Mouse (Mus musculus): ENCODE results near the gene Tbk1. TPM values are rescaled to one million over a fixed set of nuclear protein-coding genes. Genes with fewer than 3 reads are reported as not detected.
A peak's percentile ranks its signal among the peaks of the same experiment; 100 is the strongest.

The Tbk1 gene
- polyA plus RNA-seq, 1 experiment from 2014 or later, result 26.4 TPM

DNA sequence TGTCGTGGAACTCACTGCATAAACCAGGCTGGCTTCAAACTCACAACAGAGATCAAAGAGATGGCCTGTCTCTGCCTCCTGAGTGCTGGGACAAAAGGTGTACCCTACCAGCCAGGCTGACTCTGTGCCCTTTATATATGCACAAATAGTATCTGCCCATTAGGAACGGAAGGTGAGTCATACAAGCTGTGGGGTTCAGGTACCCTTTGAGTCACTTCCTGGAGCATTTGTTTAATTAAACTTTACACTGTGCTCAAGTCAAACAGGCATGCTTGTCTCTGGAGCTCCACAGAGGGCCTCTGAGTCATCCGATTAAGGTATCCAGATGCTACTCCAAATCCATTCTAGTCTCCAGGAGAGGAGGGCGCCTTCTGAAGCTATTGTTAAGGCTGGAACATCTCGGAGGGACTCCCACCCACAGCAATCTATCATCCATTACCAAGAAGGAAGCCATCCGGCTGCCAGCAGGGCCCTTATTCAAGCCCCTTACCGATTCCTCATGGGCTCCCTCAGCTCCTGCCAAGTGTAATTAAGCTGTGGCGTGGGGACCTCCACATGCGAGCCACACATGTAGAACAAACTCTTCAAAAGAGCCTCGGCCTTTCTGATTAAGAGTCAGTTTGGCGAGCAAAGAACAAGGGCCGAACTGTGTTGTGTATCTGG is 65.5 kb downstream of the Tbk1 start:
- H3K4me2 ChIP-seq (ENCODE audit: low read length), result no peak overlapping the region; the same call in 1 of the 2 replicates
- H3K27ac ChIP-seq (replicated peaks in 1 of 2; ENCODE audit: control insufficient read depth in 1 of 2, insufficient read depth in 1 of 2, low read depth in 2 of 2, low read length in 2 of 2), result no peak overlapping the region
- no peak overlapping the region for H3K4me3 ChIP-seq (ENCODE audit: control insufficient read depth in 1 of 2, insufficient read depth in 1 of 2, low read depth in 1 of 2, low read length in 2 of 2)
- no peak overlapping the region for H3K9ac ChIP-seq (ENCODE audit: low read length)
- H3K36me3 ChIP-seq (ENCODE audit: control insufficient read depth, insufficient read depth, low read length), result no peaks in the 10 kb centered on the region
- H3K4me1 ChIP-seq (ENCODE audit: control insufficient read depth in 2 of 2, insufficient read depth in 2 of 2, low read length in 2 of 2), result no peaks in the 10 kb centered on the region; a peak in 1 of 4 replicates
- no peak for ATAC-seq (ENCODE audit: insufficient number of reproducible peaks, insufficient read depth, low FRiP score, low read depth)
- H3K27me3 ChIP-seq (ENCODE audit: control insufficient read depth, insufficient read depth, low read length), result no peaks in the 10 kb centered on the region
- 36% methylated on average over 12 of the region's 12 CpGs for WGBS
- no peaks in the 10 kb centered on the region for H3K9me3 ChIP-seq (ENCODE audit: control insufficient read depth, low read length)

DNA sequence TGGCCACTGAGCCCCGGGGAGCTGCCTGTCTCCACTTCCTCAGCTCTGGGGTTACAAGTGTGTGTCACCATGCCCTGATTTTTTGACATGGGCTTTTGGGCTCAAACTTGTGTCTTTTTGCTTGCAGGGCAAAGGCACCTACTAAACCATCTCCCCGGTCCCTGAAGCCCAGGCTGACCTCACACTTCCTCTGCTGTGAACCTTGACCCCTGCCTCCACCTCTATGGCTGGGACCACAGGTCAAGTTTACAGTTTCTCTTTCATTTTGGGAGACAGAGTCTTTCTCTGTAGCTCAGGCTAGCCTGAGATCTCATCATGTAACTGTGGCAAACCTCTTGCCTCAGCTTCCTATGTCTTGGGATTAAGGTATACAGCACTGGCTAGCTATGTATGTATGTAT is 66.9 kb downstream of the Tbk1 start:
- Histone ChIP-seq H3K4me1 (ENCODE audit: control insufficient read depth in 2 of 2, insufficient read depth in 2 of 2, low read length in 2 of 2) (no peaks in the 10 kb centered on the region; a peak in 1 of 4 replicates), H3K4me3 (ENCODE audit: control insufficient read depth in 1 of 2, insufficient read depth in 1 of 2, low read depth in 1 of 2, low read length in 2 of 2) (no peak overlapping the region), H3K9me3 (ENCODE audit: control insufficient read depth, low read length) (no peaks in the 10 kb centered on the region), H3K27me3 (ENCODE audit: control insufficient read depth, insufficient read depth, low read length) (no peaks in the 10 kb centered on the region), H3K4me2 (ENCODE audit: low read length) (no peak overlapping the region), H3K27ac (replicated peaks in 1 of 2; ENCODE audit: control insufficient read depth in 1 of 2, insufficient read depth in 1 of 2, low read depth in 2 of 2, low read length in 2 of 2) (no peak overlapping the region), H3K36me3 (ENCODE audit: control insufficient read depth, insufficient read depth, low read length) (no peaks in the 10 kb centered on the region), H3K9ac (ENCODE audit: low read length) (no peak overlapping the region)
- no peak for ATAC-seq (ENCODE audit: insufficient number of reproducible peaks, insufficient read depth, low FRiP score, low read depth)
- WGBS, result 58% methylated on average over 2 of the region's 2 CpGs

DNA sequence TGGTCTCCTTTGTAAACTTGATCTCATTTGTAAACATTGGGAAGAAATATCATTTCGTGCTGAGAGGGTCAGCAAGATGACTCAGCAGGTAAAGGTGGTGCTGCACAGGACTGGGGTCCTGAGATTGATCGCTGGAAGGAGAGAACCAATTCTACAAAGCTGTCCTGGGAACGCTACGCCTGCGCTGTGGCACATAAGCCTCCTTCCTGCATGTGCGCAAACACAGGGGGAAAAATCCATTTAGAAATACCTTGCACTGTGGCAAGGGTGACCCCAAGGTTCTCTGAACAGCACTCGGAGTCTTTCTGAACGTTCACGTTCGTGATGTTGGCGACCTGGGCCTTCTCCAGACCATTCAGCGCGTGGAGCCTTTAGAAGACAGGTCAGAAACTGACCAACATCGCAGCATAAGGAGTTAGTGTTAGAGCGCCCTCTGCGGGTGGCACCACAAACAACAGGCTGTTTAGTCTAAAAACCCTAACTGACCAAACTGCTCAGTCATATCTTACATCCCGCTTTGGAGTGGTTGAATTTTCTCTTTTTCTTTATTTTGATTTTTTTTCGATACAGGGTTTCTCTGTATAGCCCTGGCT is 70.5 kb downstream of the Tbk1 start:
- no peaks in the 10 kb centered on the region for H3K9me3 ChIP-seq (ENCODE audit: control insufficient read depth, low read length)
- no peaks in the 10 kb centered on the region for H3K4me1 ChIP-seq (ENCODE audit: control insufficient read depth in 2 of 2, insufficient read depth in 2 of 2, low read length in 2 of 2)
- H3K27me3 ChIP-seq (ENCODE audit: control insufficient read depth, insufficient read depth, low read length), result no peaks in the 10 kb centered on the region
- H3K4me2 ChIP-seq (ENCODE audit: low read length), result no peak overlapping the region
- WGBS, result 30% methylated on average over 18 of the region's 18 CpGs
- H3K27ac ChIP-seq (replicated peaks in 1 of 2; ENCODE audit: control insufficient read depth in 1 of 2, insufficient read depth in 1 of 2, low read depth in 2 of 2, low read length in 2 of 2), result no peak overlapping the region
- H3K36me3 ChIP-seq (ENCODE audit: control insufficient read depth, insufficient read depth, low read length), result no peaks in the 10 kb centered on the region
- no peak for ATAC-seq (ENCODE audit: insufficient number of reproducible peaks, insufficient read depth, low FRiP score, low read depth)
- no peak overlapping the region for H3K4me3 ChIP-seq (ENCODE audit: control insufficient read depth in 1 of 2, insufficient read depth in 1 of 2, low read depth in 1 of 2, low read length in 2 of 2)
- no peak overlapping the region for H3K9ac ChIP-seq (ENCODE audit: low read length)

DNA sequence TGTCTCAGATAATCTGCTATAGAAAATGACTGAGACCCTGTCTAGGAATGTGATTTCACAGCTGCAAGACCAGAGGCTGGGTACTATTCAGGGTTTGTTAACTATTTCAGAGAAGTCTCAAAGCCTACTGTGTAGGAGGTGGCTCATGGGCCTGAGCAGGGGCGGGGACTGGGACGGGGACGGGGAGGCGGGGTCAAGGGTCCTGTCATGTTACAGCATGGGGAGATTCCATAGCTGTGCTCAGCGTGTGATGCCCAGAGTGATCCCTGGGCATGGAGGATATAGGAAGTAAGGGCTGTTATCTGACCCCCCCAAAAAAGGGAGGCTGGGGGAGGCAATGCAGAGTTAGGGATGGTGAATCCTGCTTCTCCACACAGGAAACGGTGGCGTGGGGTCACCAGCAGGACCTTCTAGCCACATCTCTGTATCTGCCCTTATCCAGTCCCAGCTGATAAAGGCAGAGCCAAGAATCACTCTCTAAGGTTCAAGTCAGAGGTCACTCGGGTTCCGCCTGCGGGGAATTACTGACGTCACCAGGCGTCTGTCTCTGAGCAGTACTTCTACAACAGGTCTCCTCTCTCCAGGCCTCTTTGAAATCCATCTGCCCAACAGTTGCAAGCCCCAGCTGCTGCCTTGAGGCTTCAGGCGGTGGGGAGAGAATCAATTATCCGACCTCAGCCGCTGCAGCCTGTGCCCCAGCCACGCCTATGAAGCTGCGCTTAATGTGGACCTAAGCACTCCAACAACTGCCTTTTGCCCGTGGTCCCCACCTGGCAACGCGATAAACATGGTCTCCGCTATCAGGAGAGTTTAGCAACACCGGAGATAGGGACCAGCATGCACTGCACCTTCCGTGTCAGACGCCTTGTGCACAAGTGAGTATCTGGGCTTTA is 76.6 kb downstream of the Tbk1 start:
- Histone ChIP-seq H3K4me1 (ENCODE audit: control insufficient read depth in 2 of 2, insufficient read depth in 2 of 2, low read length in 2 of 2) (peaks cover 13 to 14% of the 10 kb centered on the region in 2 experiments), H3K4me3 (ENCODE audit: control insufficient read depth in 1 of 2, insufficient read depth in 1 of 2, low read depth in 1 of 2, low read length in 2 of 2) (peak overlapping the region; percentile 16 to 29; a peak in 3 of 4 replicates), H3K9me3 (ENCODE audit: control insufficient read depth, low read length) (no peaks in the 10 kb centered on the region), H3K27ac (replicated peaks in 1 of 2; ENCODE audit: control insufficient read depth in 1 of 2, insufficient read depth in 1 of 2, low read depth in 2 of 2, low read length in 2 of 2) (peak overlapping the region; percentile 2 to 16; a peak in 2 of 4 replicates), H3K36me3 (ENCODE audit: control insufficient read depth, insufficient read depth, low read length) (no peaks in the 10 kb centered on the region), H3K27me3 (ENCODE audit: control insufficient read depth, insufficient read depth, low read length) (no peaks in the 10 kb centered on the region), H3K9ac (ENCODE audit: low read length) (peak overlapping the region; percentile 47), H3K4me2 (ENCODE audit: low read length) (peak overlapping the region; percentile 59)
- WGBS, result 7% methylated on average over 24 of the region's 24 CpGs
- ATAC-seq (ENCODE audit: insufficient number of reproducible peaks, insufficient read depth, low FRiP score, low read depth), result no peak

DNA sequence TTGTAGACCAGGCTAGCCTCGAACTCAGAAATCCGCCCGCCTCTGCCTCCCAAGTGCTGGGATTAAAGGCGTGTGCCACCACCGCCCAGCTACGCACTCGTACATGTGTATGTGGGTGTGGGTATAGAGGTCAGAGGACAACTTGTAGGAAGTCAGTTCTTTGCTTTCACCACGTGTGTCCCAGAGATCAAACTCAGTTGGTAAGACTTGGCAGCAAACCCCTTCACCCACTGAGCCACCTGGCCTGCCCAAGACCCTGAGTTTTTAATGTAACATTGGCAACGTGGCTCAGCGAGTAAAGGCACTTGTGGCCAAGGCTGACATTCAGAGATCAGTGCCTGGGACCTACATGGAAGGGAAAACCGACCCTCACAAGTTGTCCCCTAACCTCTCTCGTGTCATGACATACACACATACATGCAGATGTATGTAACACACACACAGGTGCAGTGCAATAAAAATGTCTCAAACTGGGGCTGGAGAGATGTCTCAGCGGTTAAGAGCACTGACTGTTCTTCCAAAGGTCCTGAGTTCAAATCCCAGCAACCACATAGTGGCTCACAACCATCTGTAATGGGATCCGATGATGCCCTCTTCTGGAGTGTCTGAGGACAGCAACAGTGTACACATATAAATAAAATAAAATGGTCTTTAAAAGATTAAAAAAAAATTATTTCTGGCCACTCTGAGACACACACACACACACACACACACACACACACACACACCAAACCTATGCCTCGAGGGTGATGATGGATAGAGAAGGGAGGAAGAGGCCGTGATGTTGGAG is 78.6 kb downstream of the Tbk1 start:
- WGBS, result 89% methylated on average over 16 of the region's 16 CpGs
- Histone ChIP-seq H3K36me3 (ENCODE audit: control insufficient read depth, insufficient read depth, low read length) (no peaks in the 10 kb centered on the region), H3K27ac (replicated peaks in 1 of 2; ENCODE audit: control insufficient read depth in 1 of 2, insufficient read depth in 1 of 2, low read depth in 2 of 2, low read length in 2 of 2) (no peak overlapping the region), H3K4me1 (ENCODE audit: control insufficient read depth in 2 of 2, insufficient read depth in 2 of 2, low read length in 2 of 2) (peaks cover 13 to 16% of the 10 kb centered on the region in 2 experiments), H3K9me3 (ENCODE audit: control insufficient read depth, low read length) (no peaks in the 10 kb centered on the region), H3K4me3 (ENCODE audit: control insufficient read depth in 1 of 2, insufficient read depth in 1 of 2, low read depth in 1 of 2, low read length in 2 of 2) (no peak overlapping the region), H3K9ac (ENCODE audit: low read length) (no peak overlapping the region), H3K27me3 (ENCODE audit: control insufficient read depth, insufficient read depth, low read length) (no peaks in the 10 kb centered on the region), H3K4me2 (ENCODE audit: low read length) (no peak overlapping the region)
- ATAC-seq (ENCODE audit: insufficient number of reproducible peaks, insufficient read depth, low FRiP score, low read depth), result no peak

DNA sequence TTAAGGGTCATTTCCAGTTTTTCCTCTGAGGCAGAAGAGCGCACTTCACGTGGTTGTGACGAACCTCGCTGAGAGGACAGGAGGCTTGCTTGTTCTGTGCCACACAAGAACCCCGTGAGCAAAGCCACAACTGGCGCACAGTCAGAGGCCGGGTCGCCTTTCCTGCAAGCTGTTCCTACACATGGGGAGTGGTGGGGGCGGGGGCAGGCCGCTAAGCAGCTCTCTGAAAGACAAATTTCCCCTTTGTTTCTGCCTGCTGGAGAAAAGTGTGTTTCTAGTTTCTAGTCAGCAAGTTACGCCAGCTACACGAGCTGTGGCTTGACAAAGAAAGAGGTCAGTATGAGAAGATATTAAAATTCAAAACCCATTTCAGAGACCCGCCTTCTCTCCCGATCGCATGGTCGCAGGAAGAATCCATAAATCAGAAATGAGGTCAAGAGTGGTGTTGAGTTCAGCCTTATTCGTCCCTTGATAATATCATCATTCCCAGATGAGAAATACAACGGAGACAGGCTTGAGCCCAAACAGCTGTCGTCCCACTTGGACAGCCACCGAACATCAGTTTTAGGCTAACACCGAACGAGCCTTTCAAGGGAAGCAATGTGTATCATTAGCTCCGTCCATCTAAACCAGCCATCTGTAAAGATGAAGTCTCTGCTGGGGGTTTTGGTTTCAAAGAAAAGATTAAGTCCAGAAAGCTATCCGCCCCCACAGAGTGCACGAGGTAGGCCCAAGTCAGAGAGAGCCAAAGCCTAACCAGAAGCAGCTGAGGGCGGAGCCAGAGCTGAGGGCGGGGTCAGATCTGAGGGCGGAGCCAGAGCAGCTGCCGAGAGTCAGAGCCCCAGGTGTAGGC is 79.6 kb downstream of the Tbk1 start:
- ATAC-seq (ENCODE audit: insufficient number of reproducible peaks, insufficient read depth, low FRiP score, low read depth), result no peak
- no peak overlapping the region for H3K4me2 ChIP-seq (ENCODE audit: low read length)
- 56% methylated on average over 29 of the region's 29 CpGs for WGBS

More for the DNA sequence above, 79.6 kb downstream of the Tbk1 start:
- Histone ChIP-seq H3K36me3 (ENCODE audit: control insufficient read depth, insufficient read depth, low read length) (no peaks in the 10 kb centered on the region), H3K27ac (replicated peaks in 1 of 2; ENCODE audit: control insufficient read depth in 1 of 2, insufficient read depth in 1 of 2, low read depth in 2 of 2, low read length in 2 of 2) (peak overlapping the region; percentile 21 to 25; a peak in 3 of 4 replicates), H3K4me3 (ENCODE audit: control insufficient read depth in 1 of 2, insufficient read depth in 1 of 2, low read depth in 1 of 2, low read length in 2 of 2) (no peak overlapping the region), H3K9me3 (ENCODE audit: control insufficient read depth, low read length) (no peaks in the 10 kb centered on the region), H3K9ac (ENCODE audit: low read length) (no peak overlapping the region), H3K27me3 (ENCODE audit: control insufficient read depth, insufficient read depth, low read length) (no peaks in the 10 kb centered on the region), H3K4me1 (ENCODE audit: control insufficient read depth in 2 of 2, insufficient read depth in 2 of 2, low read length in 2 of 2) (peaks cover 13 to 16% of the 10 kb centered on the region in 2 experiments)
